Mouse (Mus musculus) embryo, embryonic 10.5 days (tissue): ENCODE data around the gene Wdr95.

Experiments
- DNase-seq: peaks from one replicate; pipeline ENCODE4 v3.0.0-alpha.2; 2015; ENCODE audit warnings: low spot score

The Wdr95 gene

GRCm38 (mm10) chr5:149623815-149624675 lies 95.6 kb downstream of the Wdr95 start:
- no peak for DNase-seq

- DNase-seq: no peak
Observed at GRCm38 (mm10) chr5:149625547-149625946, 97.1 kb downstream of the Wdr95 start.

DNA sequence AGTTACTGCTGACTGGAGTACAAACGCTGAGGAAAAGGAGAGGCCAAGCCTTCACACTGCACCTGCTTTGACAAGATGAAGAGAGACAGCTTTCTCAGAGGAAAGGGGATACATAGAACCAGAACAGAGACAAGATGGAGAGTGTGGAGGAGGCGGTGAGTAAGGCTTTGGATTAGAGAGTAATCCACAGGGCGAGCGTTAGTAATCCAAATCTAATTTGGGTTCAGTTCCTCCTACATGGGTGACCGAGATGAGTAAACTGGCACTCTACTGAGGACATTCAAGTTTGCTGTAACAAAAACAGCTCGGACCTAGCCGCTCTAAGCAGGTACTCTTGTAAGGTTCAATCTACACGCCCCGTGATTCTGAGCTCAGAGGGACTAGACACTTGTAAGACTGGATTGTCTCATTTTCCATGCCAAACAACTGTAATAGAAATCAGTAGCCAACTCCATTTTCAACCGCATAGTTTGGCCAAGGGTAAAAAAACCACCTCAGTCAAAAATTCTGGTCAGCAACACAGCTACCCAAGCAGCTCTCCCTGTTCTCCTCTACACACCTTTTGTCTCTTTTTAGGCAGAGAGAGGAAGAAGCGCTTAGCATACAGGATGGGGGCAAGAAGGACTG lies 106.0 kb downstream of the Wdr95 start:
- no peak for DNase-seq

GRCm38 (mm10) chr5:149635556-149635955 lies 107.1 kb downstream of the Wdr95 start:
- peak; percentile 60 for DNase-seq

GRCm38 (mm10) chr5:149636075-149636920 lies 107.8 kb downstream of the Wdr95 start, which contains the start of gene Hsph1:
TSS of gene Hsph1 (minus strand) at chr5:149636376.
- peak; percentile 99 for DNase-seq

GRCm38 (mm10) chr5:149637306-149637705 lies 108.8 kb downstream of the Wdr95 start:
- peak; percentile 49 for DNase-seq

DNA sequence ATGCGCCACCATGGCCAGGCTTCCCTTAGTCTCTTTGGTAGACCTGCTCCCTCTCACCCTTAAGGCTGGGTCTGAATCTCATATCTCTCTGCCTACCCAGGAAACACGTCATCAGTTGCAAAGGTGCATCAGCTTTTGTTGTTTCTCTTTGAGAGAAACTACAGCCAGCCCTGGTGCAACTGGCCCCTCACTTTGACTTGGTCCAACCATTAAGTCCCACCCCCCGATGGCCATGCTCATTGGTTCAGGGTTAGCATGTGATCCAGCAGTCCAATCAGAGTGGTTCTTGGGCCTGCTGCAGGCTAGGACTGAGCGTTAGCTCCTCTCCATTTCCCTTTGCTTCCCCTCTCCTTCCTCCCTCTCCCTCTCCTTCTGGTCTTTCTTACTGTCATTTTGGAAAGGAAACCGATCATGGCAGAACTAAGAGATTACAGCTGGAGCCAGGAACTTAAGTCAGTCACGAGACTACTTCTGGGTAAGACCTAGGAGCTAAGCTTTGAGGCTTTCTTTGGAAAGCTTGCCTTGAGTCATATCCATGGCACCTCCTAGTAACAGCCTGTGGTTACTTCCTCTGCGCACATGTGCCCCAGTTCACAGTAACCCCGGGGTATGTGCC lies 112.9 kb downstream of the Wdr95 start:
- no peak for DNase-seq

DNA sequence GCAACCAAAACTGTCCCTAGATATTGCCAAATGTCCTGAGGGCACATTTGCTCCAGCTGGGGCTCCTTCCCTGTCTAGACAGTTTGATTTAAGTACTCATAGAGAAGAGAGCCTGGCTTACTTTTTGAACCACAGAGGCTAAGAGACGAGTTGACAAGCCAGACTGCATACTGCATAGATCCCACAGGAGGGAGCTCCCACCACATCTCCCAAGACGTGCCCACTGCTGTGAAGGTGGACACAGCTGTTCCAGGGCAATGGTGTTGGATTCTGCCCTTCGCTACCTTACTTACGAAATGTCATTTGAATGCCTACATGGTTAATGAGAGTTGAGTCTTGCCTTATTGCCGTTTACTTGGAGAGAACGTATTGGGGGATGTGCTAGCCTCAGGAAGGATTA lies 113.9 kb downstream of the Wdr95 start:
- peak; percentile 43 for DNase-seq

DNA sequence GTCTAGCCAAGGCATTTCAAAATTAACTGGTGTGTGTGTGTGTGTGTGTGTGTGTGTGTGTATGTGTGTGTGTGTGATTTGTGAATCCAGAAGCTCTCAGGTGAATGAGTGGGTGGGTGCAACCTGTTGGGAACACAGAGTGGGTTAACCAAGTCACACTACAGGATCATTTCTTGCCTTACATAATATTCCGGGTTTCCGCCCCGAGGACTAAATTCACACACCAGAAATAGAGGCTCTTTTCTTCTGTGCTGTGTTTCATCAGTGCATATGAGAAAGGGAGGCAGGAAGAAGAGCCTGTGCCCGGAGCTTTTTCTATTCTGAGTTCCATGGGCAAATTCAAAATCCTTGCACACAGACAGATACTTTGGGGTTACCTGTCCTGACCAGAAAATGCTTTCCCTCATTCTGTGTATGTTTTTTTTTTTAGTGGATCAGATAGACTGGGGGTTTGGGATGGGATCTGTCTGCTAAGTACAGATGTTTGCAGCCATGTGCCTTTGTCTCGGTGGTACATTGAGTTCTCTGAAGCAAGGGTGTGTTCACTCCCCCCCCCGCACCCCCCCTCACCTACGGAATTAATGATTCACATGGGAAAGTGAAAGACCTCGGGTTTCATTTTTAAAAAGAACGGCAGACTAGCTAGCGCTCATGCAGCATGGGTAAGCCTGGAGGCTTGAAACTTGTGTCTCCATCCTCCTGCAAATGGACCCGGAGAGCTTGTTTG lies 114.5 kb downstream of the Wdr95 start:
- no peak for DNase-seq

- no peak for DNase-seq
Observed at GRCm38 (mm10) chr5:149647367-149648115, 119.1 kb downstream of the Wdr95 start.

GRCm38 (mm10) chr5:149648196-149648595 lies 119.7 kb downstream of the Wdr95 start:
- DNase-seq: no peak

DNA sequence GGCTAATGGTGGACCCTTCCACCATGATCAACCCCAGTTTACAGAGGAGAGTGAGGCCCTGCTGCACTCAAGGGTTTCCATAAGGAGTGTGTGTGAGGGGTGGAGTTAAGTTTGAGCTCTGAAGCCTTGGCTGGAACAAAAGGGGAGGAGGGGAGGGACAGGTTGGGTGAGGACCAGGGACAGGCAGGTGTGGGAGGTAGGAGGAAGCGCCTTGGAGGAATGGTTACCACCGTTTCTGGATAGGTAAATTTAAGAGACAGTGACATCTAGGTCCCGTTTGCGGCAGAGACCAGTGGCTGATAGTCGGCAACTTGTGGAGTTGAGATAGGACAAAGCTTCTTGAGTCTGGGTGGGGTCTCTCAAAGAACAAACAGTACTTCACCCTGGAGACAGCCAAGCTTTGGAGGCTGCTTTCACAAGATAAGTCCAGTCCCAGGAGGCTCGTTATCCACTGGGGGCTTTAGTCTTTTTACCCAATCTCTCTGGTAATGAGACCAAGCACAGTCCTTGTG lies 120.5 kb downstream of the Wdr95 start:
- DNase-seq: no peak

- no peak for DNase-seq
Observed at GRCm38 (mm10) chr5:149649499-149650178, 121.2 kb downstream of the Wdr95 start.

GRCm38 (mm10) chr5:149650179-149650553 lies 121.7 kb downstream of the Wdr95 start:
- no peak for DNase-seq

DNA sequence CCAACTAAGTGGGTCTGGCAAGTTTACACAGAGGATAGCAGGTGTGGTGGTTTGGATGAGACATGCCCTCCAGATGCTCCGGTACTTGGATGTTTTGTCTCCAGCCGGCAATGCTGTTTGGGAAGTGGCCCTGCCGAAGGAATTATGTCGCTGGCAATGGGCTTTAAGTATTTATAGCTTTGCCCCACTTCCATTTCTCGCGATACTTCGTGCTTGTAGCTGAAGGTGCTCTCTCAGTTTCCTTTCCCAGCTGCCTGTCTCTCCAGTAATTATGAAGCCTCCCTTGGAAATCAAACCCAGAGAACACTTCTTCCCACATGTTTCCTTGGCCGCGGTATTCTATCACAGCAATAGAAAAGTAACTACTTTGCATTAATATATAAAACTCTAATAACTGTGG lies 127.2 kb downstream of the Wdr95 start:
- DNase-seq: no peak

DNA sequence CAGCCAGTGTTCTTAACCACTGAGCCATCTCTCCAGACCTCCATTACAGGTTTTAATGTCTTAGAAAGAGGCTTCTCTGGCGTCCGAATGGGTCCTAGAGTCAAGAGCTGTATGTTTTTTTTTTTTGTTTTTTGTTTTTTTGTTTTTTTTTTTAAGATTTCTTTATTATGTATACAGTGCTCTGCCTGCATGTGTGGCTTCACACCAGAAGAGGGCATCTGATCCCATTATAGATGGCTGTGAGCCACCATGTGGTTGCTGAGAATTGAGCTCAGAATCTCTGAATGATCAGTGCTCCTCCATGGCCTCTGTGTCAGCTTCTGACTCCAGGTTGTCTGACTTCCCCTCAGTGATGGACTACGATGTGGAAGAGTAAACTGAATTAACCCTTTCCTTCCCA lies 129.5 kb downstream of the Wdr95 start:
- DNase-seq: no peak

- no peak for DNase-seq
Observed at GRCm38 (mm10) chr5:149658741-149659413, 130.4 kb downstream of the Wdr95 start.

DNA sequence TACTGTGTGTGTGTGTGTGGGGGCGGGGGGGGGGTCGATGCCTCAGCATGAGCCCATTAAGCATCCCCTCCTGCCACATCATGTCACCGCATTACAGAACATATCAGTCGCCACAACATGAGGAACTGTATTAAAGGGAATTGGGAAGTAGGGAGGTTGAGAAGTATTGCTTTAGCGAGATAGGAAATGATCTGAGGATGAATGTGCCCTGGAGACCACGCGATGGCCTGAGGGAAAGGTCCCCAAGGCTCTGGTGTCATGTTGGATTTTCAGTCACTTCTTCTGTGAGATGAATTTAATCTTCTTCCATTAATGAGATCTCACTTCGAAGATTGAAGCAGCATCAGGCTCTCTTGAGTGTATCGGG lies 130.9 kb downstream of the Wdr95 start:
- no peak for DNase-seq

GRCm38 (mm10) chr5:149661428-149661827 lies 132.9 kb downstream of the Wdr95 start:
- DNase-seq: no peak
